Mouse (Mus musculus): ENCODE data around the gene Lysmd4. TPM values are rescaled to one million over a fixed set of nuclear protein-coding genes. Genes with fewer than 3 reads are reported as not detected.

The Lysmd4 gene
- polyA plus RNA-seq, 1 experiment = not detected

- no peak overlapping the region for H3K27ac ChIP-seq (ENCODE audit: insufficient read depth, low read depth, low read length)
- 88% methylated on average over 6 of the region's 6 CpGs for WGBS
- H3K4me1 ChIP-seq (ENCODE audit: control insufficient read depth, insufficient read depth, low read length) = no peaks in the 10 kb centered on the region
- TF ChIP-seq CTCF (IDR thresholded peaks at IDR 0.05; ENCODE audit: insufficient read depth, low read depth, low read length) (no peak), POLR2A (IDR thresholded peaks at IDR 0.05; ENCODE audit: insufficient read depth, low read depth, low read length) (no peak)
- H3K4me3 ChIP-seq (ENCODE audit: insufficient read depth, low read depth, low read length) = no peak overlapping the region
Observed at GRCm38 (mm10) chr7:67210004-67210833, 12.1 kb upstream of the Lysmd4 start.

- TF ChIP-seq POLR2A (IDR thresholded peaks at IDR 0.05; ENCODE audit: insufficient read depth, low read depth, low read length) (no peak), CTCF (IDR thresholded peaks at IDR 0.05; ENCODE audit: insufficient read depth, low read depth, low read length) (no peak)
- no peak overlapping the region for H3K4me3 ChIP-seq (ENCODE audit: insufficient read depth, low read depth, low read length)
- no peak overlapping the region for H3K27ac ChIP-seq (ENCODE audit: insufficient read depth, low read depth, low read length)
- 81% methylated on average over 6 of the region's 6 CpGs for whole genome bisulfite sequencing
- no peaks in the 10 kb centered on the region for H3K4me1 ChIP-seq (ENCODE audit: control insufficient read depth, insufficient read depth, low read length)
Observed at GRCm38 (mm10) chr7:67211341-67211740, 11.0 kb upstream of the Lysmd4 start.

- whole genome bisulfite sequencing = 80% methylated on average over 4 of the region's 4 CpGs
- Histone ChIP-seq H3K4me3 (ENCODE audit: insufficient read depth, low read depth, low read length) (no peak overlapping the region), H3K4me1 (ENCODE audit: control insufficient read depth, insufficient read depth, low read length) (no peaks in the 10 kb centered on the region), H3K27ac (ENCODE audit: insufficient read depth, low read depth, low read length) (no peak overlapping the region)
- TF ChIP-seq CTCF (IDR thresholded peaks at IDR 0.05; ENCODE audit: insufficient read depth, low read depth, low read length) (no peak), POLR2A (IDR thresholded peaks at IDR 0.05; ENCODE audit: insufficient read depth, low read depth, low read length) (no peak)
Observed at GRCm38 (mm10) chr7:67211971-67212370, 10.4 kb upstream of the Lysmd4 start.

- Histone ChIP-seq H3K27ac (ENCODE audit: insufficient read depth, low read depth, low read length) (no peak overlapping the region), H3K4me3 (ENCODE audit: insufficient read depth, low read depth, low read length) (no peak overlapping the region), H3K4me1 (ENCODE audit: control insufficient read depth, insufficient read depth, low read length) (no peaks in the 10 kb centered on the region)
- TF ChIP-seq CTCF (IDR thresholded peaks at IDR 0.05; ENCODE audit: insufficient read depth, low read depth, low read length) (no peak), POLR2A (IDR thresholded peaks at IDR 0.05; ENCODE audit: insufficient read depth, low read depth, low read length) (no peak)
- 49% methylated on average over 1 of the region's 1 CpGs for WGBS
Observed at GRCm38 (mm10) chr7:67213589-67213988, 8.8 kb upstream of the Lysmd4 start.

- TF ChIP-seq POLR2A (IDR thresholded peaks at IDR 0.05; ENCODE audit: insufficient read depth, low read depth, low read length) (no peak), CTCF (IDR thresholded peaks at IDR 0.05; ENCODE audit: insufficient read depth, low read depth, low read length) (no peak)
- 89% methylated on average over 6 of the region's 6 CpGs for WGBS
- no peak overlapping the region for H3K4me3 ChIP-seq (ENCODE audit: insufficient read depth, low read depth, low read length)
- no peaks in the 10 kb centered on the region for H3K4me1 ChIP-seq (ENCODE audit: control insufficient read depth, insufficient read depth, low read length)
- no peak overlapping the region for H3K27ac ChIP-seq (ENCODE audit: insufficient read depth, low read depth, low read length)
Observed at GRCm38 (mm10) chr7:67216351-67216750, 6.0 kb upstream of the Lysmd4 start.

GRCm38 (mm10) chr7:67217025-67217424 lies 5.3 kb upstream of the Lysmd4 start:
- 77% methylated on average over 3 of the region's 3 CpGs for WGBS
- Histone ChIP-seq H3K27ac (ENCODE audit: insufficient read depth, low read depth, low read length) (no peak overlapping the region), H3K4me1 (ENCODE audit: control insufficient read depth, insufficient read depth, low read length) (no peaks in the 10 kb centered on the region), H3K4me3 (ENCODE audit: insufficient read depth, low read depth, low read length) (no peak overlapping the region)
- TF ChIP-seq POLR2A (IDR thresholded peaks at IDR 0.05; ENCODE audit: insufficient read depth, low read depth, low read length) (no peak), CTCF (IDR thresholded peaks at IDR 0.05; ENCODE audit: insufficient read depth, low read depth, low read length) (peak; percentile 74; the same call in 1 of the 2 replicates)

- Histone ChIP-seq H3K4me1 (ENCODE audit: control insufficient read depth, insufficient read depth, low read length) (peaks cover 19% of the 10 kb centered on the region), H3K4me3 (ENCODE audit: insufficient read depth, low read depth, low read length) (no peak overlapping the region), H3K27ac (ENCODE audit: insufficient read depth, low read depth, low read length) (no peak overlapping the region)
- TF ChIP-seq POLR2A (IDR thresholded peaks at IDR 0.05; ENCODE audit: insufficient read depth, low read depth, low read length) (no peak), CTCF (IDR thresholded peaks at IDR 0.05; ENCODE audit: insufficient read depth, low read depth, low read length) (no peak)
- WGBS = 91% methylated on average over 15 of the region's 15 CpGs
Observed at GRCm38 (mm10) chr7:67225943-67226625, 3.7 kb downstream of the Lysmd4 start.

GRCm38 (mm10) chr7:67227538-67227937 lies 5.2 kb downstream of the Lysmd4 start:
- WGBS = 80% methylated on average over 1 of the region's 1 CpGs
- no peak for TF ChIP-seq POLR2A (IDR thresholded peaks at IDR 0.05; ENCODE audit: insufficient read depth, low read depth, low read length)
- no peak for TF ChIP-seq CTCF (IDR thresholded peaks at IDR 0.05; ENCODE audit: insufficient read depth, low read depth, low read length)
- no peak overlapping the region for H3K4me3 ChIP-seq (ENCODE audit: insufficient read depth, low read depth, low read length)
- H3K27ac ChIP-seq (ENCODE audit: insufficient read depth, low read depth, low read length) = no peak overlapping the region
- peaks cover 19% of the 10 kb centered on the region for H3K4me1 ChIP-seq (ENCODE audit: control insufficient read depth, insufficient read depth, low read length)

GRCm38 (mm10) chr7:67228390-67228789 lies 6.0 kb downstream of the Lysmd4 start:
- TF ChIP-seq POLR2A (IDR thresholded peaks at IDR 0.05; ENCODE audit: insufficient read depth, low read depth, low read length) = no peak
- no peak for TF ChIP-seq CTCF (IDR thresholded peaks at IDR 0.05; ENCODE audit: insufficient read depth, low read depth, low read length)
- H3K4me1 ChIP-seq (ENCODE audit: control insufficient read depth, insufficient read depth, low read length) = peaks cover 17% of the 10 kb centered on the region
- H3K4me3 ChIP-seq (ENCODE audit: insufficient read depth, low read depth, low read length) = no peak overlapping the region
- no peak overlapping the region for H3K27ac ChIP-seq (ENCODE audit: insufficient read depth, low read depth, low read length)
- 44% methylated on average over 3 of the region's 3 CpGs for WGBS
